Mouse (Mus musculus): ENCODE results near the gene 6430628N08Rik.

DNA sequence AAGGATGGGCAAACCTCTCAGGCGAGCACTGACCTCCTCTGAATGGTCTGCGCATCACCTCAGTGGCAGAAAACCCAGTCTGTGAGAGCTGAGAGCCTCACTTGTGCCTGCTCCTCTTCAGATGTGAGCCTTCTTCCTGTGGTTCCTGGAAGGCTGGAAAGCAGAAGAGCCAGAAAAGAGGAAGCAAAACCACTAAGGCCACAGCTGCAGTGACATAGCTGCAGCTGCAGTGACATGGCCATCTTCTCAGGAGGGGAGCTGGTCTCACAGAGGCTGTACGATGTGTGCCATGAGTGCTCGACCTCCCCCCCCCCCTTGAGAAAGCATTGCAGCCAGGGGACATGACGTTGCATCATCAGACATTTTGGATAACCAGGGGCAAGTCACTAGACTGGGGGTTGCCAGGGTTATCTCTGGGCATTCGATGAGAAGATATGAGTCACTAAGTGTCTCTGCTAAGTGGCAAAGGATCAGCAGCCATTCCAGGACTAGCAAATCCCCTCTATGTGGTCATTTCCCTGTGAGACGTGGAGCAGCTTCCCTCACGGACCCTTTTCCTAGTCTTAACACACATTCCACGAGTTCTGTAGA is 33.1 kb upstream of the 6430628N08Rik start:
- TF ChIP-seq GATA1 (IDR thresholded peaks at IDR 0.05; ENCODE audit: borderline replicate concordance, low read length) (no peak), FLI1 (IDR thresholded peaks at IDR 0.05; ENCODE audit: low read length) (no peak)

All from megakaryocyte, embryonic 14.5 days (primary cell).